Mouse (Mus musculus) CH12.LX (cell line): ENCODE results near the gene Socs7. TPM values are rescaled to one million over a fixed set of nuclear protein-coding genes. Genes with fewer than 3 reads are reported as not detected.
A peak's percentile ranks its signal among the peaks of the same experiment; 100 is the strongest.

ENCODE experiments used
- DNase-seq: peaks from one replicate; pipeline ENCODE4 v3.0.0-alpha.2; 2013; ENCODE audit errors: extremely low read depth
- H3K27ac ChIP-seq: 2 replicates; pipeline ENCODE4 v1.5.1; 2012; ENCODE audit warnings: low read depth, mild to moderate bottlenecking, control low read depth, moderate library complexity; ENCODE audit not compliant: insufficient read depth
- H3K27me3 ChIP-seq: replicated peaks from 2 replicates; pipeline ENCODE3; 2012; ENCODE audit warnings: inconsistent platforms
- H3K36me3 ChIP-seq, 2 experiments: replicated peaks in 1 of 2; 2 replicates each; pipeline versions ENCODE3 to v1.6.1; 2012; ENCODE audit warnings: inconsistent platforms in 1 of 2, low read length in 1 of 2, mild to moderate bottlenecking in 1 of 2, mixed read lengths in 1 of 2, moderate library complexity in 1 of 2; ENCODE audit not compliant: control insufficient read depth in 1 of 2, insufficient read depth in 1 of 2
- H3K4me1 ChIP-seq, 2 experiments: 2 replicates each; pipeline ENCODE4 v1.6.1; 2012; ENCODE audit warnings: inconsistent platforms in 1 of 2, moderate library complexity in 1 of 2; ENCODE audit not compliant: insufficient read depth in 2 of 2, control insufficient read depth in 1 of 2
- H3K4me2 ChIP-seq: 2 replicates; pipeline ENCODE4 v1.6.1; 2012; ENCODE audit warnings: low read depth, mild to moderate bottlenecking, control low read depth; ENCODE audit not compliant: poor library complexity, insufficient read depth, severe bottlenecking
- H3K4me3 ChIP-seq, 3 experiments: fragments of 150-350 bp in 1 of 3; sonication (generic) in 1 of 3; replicated peaks in 1 of 3; 2 replicates each; pipeline versions ENCODE3 to v1.5.1; 2011 to 2012; ENCODE audit warnings: low read depth in 2 of 3, low read length in 2 of 3, mild to moderate bottlenecking in 2 of 3, moderate library complexity in 2 of 3, control low read depth in 1 of 3, improper control_type of control experiment in 1 of 3, inconsistent platforms in 1 of 3, mixed read lengths in 1 of 3; ENCODE audit not compliant: poor library complexity in 1 of 3
- H3K79me2 ChIP-seq: replicated peaks from 2 replicates; pipeline ENCODE4 v1.6.1; 2012; ENCODE audit warnings: mild to moderate bottlenecking, moderate library complexity; ENCODE audit not compliant: control insufficient read depth, poor library complexity, insufficient read depth, severe bottlenecking; ENCODE audit errors: extremely low read depth
- H3K9ac ChIP-seq: 2 replicates; pipeline ENCODE4 v1.6.1; 2012; ENCODE audit warnings: low read depth, mild to moderate bottlenecking, control low read depth, moderate library complexity; ENCODE audit not compliant: insufficient read depth
- H3K9me3 ChIP-seq: replicated peaks from 2 replicates; pipeline ENCODE3; 2012; ENCODE audit warnings: low read length, inconsistent platforms, mixed read lengths
- BHLHE40 ChIP-seq: IDR thresholded peaks from 2 replicates; pipeline ENCODE4 v1.6.1; 2011; ENCODE audit warnings: mild to moderate bottlenecking, low read depth, low read length, improper control_type of control experiment
- CHD1 ChIP-seq: IDR thresholded peaks from 2 replicates; pipeline ENCODE4 v1.6.1; 2012; ENCODE audit warnings: low read depth, low read length, improper control_type of control experiment, inconsistent platforms
- CHD2 ChIP-seq: IDR thresholded peaks from 2 replicates; pipeline ENCODE4 v1.6.1; 2011; ENCODE audit warnings: low read length, improper control_type of control experiment
- ELF1 ChIP-seq: IDR thresholded peaks from 2 replicates; pipeline ENCODE4 v1.6.1; 2014; ENCODE audit warnings: low read depth, mild to moderate bottlenecking, inconsistent platforms, low read length, improper control_type of control experiment
- EP300 ChIP-seq: IDR thresholded peaks from 2 replicates; pipeline ENCODE4 v1.6.1; 2011; ENCODE audit warnings: low read length, improper control_type of control experiment
- HCFC1 ChIP-seq: IDR thresholded peaks from 2 replicates; pipeline ENCODE4 v1.6.1; 2012; ENCODE audit warnings: low read depth, mild to moderate bottlenecking, inconsistent platforms, low read length, improper control_type of control experiment
- JUN ChIP-seq: IDR thresholded peaks from 2 replicates; pipeline ENCODE4 v1.6.1; 2011; ENCODE audit warnings: low read depth, mild to moderate bottlenecking, low read length, improper control_type of control experiment, moderate library complexity; ENCODE audit not compliant: insufficient read depth
- MAFK ChIP-seq: IDR thresholded peaks from 2 replicates; pipeline ENCODE4 v1.6.1; 2011; ENCODE audit warnings: low read length, improper control_type of control experiment; ENCODE audit not compliant: insufficient replicate concordance
- MAX ChIP-seq: IDR thresholded peaks from 2 replicates; pipeline ENCODE4 v1.6.1; 2011; ENCODE audit warnings: low read length, improper control_type of control experiment
- MYC ChIP-seq: IDR thresholded peaks from 2 replicates; pipeline ENCODE4 v1.6.1; 2011; ENCODE audit warnings: low read depth, mild to moderate bottlenecking, improper control_type of control experiment, low read length
- NELFE ChIP-seq: IDR thresholded peaks from 2 replicates; pipeline ENCODE4 v1.6.1; 2011; ENCODE audit warnings: low read depth, low read length, improper control_type of control experiment
- NRF1 ChIP-seq: IDR thresholded peaks from 2 replicates; pipeline ENCODE4 v1.6.1; 2014; ENCODE audit warnings: low read depth, mild to moderate bottlenecking, inconsistent platforms, low read length, improper control_type of control experiment, moderate library complexity
- PAX5 ChIP-seq: IDR thresholded peaks from 2 replicates; pipeline ENCODE4 v1.6.1; 2012; ENCODE audit warnings: low read length, inconsistent platforms, mixed read lengths
- POLR2A ChIP-seq: IDR thresholded peaks from 2 replicates; pipeline ENCODE4 v1.6.1; 2011; ENCODE audit warnings: low read depth, mild to moderate bottlenecking, improper control_type of control experiment, low read length
- POLR2AphosphoS2 ChIP-seq: IDR thresholded peaks from 2 replicates; pipeline ENCODE4 v1.6.1; 2011; ENCODE audit warnings: low read depth, low read length, improper control_type of control experiment
- SIN3A ChIP-seq: IDR thresholded peaks from 2 replicates; pipeline ENCODE4 v1.6.1; 2012; ENCODE audit warnings: low read length, improper control_type of control experiment, inconsistent platforms
- SMC3 ChIP-seq: IDR thresholded peaks from 2 replicates; pipeline ENCODE4 v1.6.1; 2011; ENCODE audit warnings: low read depth, low read length, improper control_type of control experiment
- TBP ChIP-seq: conservative IDR thresholded peaks from 2 replicates; pipeline ENCODE4 v1.6.1; 2011; ENCODE audit warnings: low read depth, low read length, improper control_type of control experiment
- UBTF ChIP-seq: IDR thresholded peaks from 2 replicates; pipeline ENCODE4 v1.6.1; 2012; ENCODE audit warnings: low read depth, mild to moderate bottlenecking, inconsistent platforms, low read length, improper control_type of control experiment, moderate library complexity
- ZKSCAN1 ChIP-seq: IDR thresholded peaks from 2 replicates; pipeline ENCODE4 v1.6.1; 2012; ENCODE audit warnings: low read depth, inconsistent platforms, low read length, improper control_type of control experiment, borderline replicate concordance
- ZNF384 ChIP-seq: IDR thresholded peaks from 2 replicates; pipeline ENCODE4 v1.6.1; 2012; ENCODE audit warnings: low read depth, low read length, improper control_type of control experiment, inconsistent platforms
- dilution Hi-C: fragments of 300-500 bp; cut with MboI; formaldehyde crosslinking; loops from 2 replicates; pipeline ENCODE4 v1.14.3; 2020; ENCODE audit warnings: low sequenced_read_pairs; ENCODE audit not compliant: extremely low pct_unique_long_range_greater_than_20kb, extremely low pct_ligation_motif_present
- in situ Hi-C: fragments of 300-500 bp; cut with MboI; formaldehyde crosslinking; loops from 3 replicates; pipeline ENCODE4 v1.14.3; 2019; ENCODE audit warnings: low sequenced_read_pairs, low pct_ligation_motif_present, low pct_unique_long_range_greater_than_20kb, mixed read lengths
- polyA plus RNA-seq: library from polyadenylated mRNA; unstranded; fragments of >175 nt; gene quantifications from 2 replicates; pipeline ENCODE4 v1.2.1, GENCODE M21; 2012; ENCODE audit warnings: low read depth; ENCODE audit not compliant: insufficient read length
- total RNA-seq, 2 experiments: library from RNA; depleted of rRNA; stranded (reverse); fragments of 300-350 nt in 1 of 2; fragments of >200 nt in 1 of 2; gene quantifications; 2 replicates each; pipeline ENCODE4 v1.2.3; 2012 to 2014

Gene Socs7
- total and polyA plus RNA-seq, 3 experiments, result 11.9 to 17.4 (median 15.1) TPM

- no peak for TF ChIP-seq HCFC1
- TF ChIP-seq PAX5, result no peak
- no peak for TF ChIP-seq MAX
- no peak for TF ChIP-seq UBTF
- peak; percentile 74; the same call in 1 of the 2 replicates for TF ChIP-seq NELFE
- peak; percentile 83 for TF ChIP-seq POLR2A
- TF ChIP-seq SIN3A, result peak; percentile 80; the same call in 1 of the 2 replicates
- TF ChIP-seq ZKSCAN1, result no peak
- TF ChIP-seq MAFK, result no peak
- no peak for TF ChIP-seq CHD1
- TF ChIP-seq JUN, result peak; percentile 22; the same call in 1 of the 2 replicates
- peak; percentile 31; the same call in 1 of the 2 replicates for TF ChIP-seq BHLHE40
Observed at GRCm38 (mm10) chr11:97427794-97428725, 65.7 kb downstream of the Socs7 start (continued).

- dilution Hi-C loops, result no loop called here
- Histone ChIP-seq H3K27me3 (no peaks in the 10 kb centered on the region), H3K36me3 (peaks cover 0 to 1% of the 10 kb centered on the region in 2 experiments), H3K79me2 (no peaks in the 10 kb centered on the region), H3K4me2 (peak overlapping the region; percentile 57), H3K9ac (peak overlapping the region; percentile 2; the same call in 1 of the 2 replicates), H3K27ac (peak overlapping the region; percentile 57), H3K9me3 (no peaks in the 10 kb centered on the region), H3K4me3 (peak overlapping the region; percentile 20 to 46 (median 32)), H3K4me1 (peaks cover 19 to 61% of the 10 kb centered on the region in 2 experiments; a peak in 3 of 4 replicates)
- TF ChIP-seq TBP, result no peak
- no peak for TF ChIP-seq MYC
- TF ChIP-seq CHD2, result no peak
- TF ChIP-seq ZNF384, result peak; percentile 64; the same call in 1 of the 2 replicates
- no peak for TF ChIP-seq ELF1
- no peak for DNase-seq
- in situ Hi-C loops, result no loop called here
Observed at GRCm38 (mm10) chr11:97428726-97429077, 66.4 kb downstream of the Socs7 start.

DNA sequence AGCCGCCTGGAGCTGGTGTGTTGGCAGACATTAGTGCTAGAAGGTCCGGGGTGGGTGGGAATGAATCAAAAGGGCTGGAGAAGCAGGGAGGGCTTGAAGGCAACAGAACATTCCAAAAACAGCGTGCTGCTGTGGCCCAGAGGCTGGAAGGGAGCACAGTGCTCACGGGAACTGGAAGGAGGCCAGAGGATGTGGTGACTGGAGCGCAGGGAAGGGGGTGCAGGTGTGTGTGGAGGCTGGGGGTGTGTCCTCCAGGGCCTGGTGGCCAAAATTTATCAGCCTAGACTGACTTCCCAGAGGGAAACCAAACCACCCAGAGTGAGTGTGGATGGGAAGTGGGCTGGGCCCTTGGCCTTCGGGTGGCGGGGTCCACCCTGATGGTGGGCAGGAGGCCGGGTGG lies 67.3 kb downstream of the Socs7 start:
- H3K36me3 ChIP-seq, result peaks cover 0 to 1% of the 10 kb centered on the region in 2 experiments
- H3K27me3 ChIP-seq, result no peaks in the 10 kb centered on the region
- dilution Hi-C loops, result no loop called here
- H3K4me2 ChIP-seq, result no peak overlapping the region
- DNase-seq, result no peak
- no peak overlapping the region for H3K9ac ChIP-seq
- no peak for TF ChIP-seq EP300
- no peak for TF ChIP-seq SMC3
- no peak for TF ChIP-seq POLR2AphosphoS2
- TF ChIP-seq PAX5, result no peak
- no peak for TF ChIP-seq NRF1
- in situ Hi-C loops, result no loop called here
- H3K4me3 ChIP-seq, result no peak overlapping the region
- H3K27ac ChIP-seq, result no peak overlapping the region
- H3K79me2 ChIP-seq, result no peaks in the 10 kb centered on the region
- peaks cover 15 to 56% of the 10 kb centered on the region in 2 experiments; a peak in 3 of 4 replicates for H3K4me1 ChIP-seq
- H3K9me3 ChIP-seq, result no peaks in the 10 kb centered on the region
